Mouse (Mus musculus) adrenal gland, adult 8-10 months (tissue): ENCODE measurements around the gene Slc12a1. TPM values are rescaled to one million over a fixed set of nuclear protein-coding genes. Genes with fewer than 3 reads are reported as not detected.
"Not testable (repeated sequence)": the region's sequence is repeated elsewhere in the genome, so short reads cannot be mapped to it uniquely, and the experiment has no call there.

ENCODE experiments used
- DNase-seq: peaks from one replicate; pipeline ENCODE4 v3.0.0; 2022
- total RNA-seq, 4 experiments: library from RNA; stranded (reverse); gene quantifications; 2 replicates each; pipeline ENCODE4 v1.2.4; 2022

Slc12a1 gene
- not detected for total RNA-seq

- DNase-seq, result no peak
These were observed at the start of gene Slc12a1 for GRCm38 (mm10) chr2:125152388-125152787. Gene Slc12a1 (plus strand): TSS chr2:125152505.

DNA sequence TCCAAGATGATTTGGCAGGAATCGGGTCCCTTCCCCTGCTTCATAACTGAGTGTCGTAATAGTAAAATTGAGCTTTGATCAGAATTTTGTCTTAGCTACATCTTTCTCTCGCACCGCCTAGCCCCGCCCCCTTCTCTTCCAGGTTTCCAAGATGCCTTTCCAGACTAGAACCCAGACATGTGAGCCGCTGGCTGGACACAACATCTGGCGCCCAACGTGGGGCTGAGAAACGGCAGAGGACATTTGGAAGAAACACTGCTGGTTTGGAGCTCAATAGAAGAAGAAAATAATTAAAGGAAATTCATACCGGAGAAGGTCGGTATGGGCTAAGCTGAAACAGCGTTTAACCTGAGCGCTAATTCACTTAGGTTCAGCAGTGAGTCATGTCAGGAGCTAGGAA lies 47.8 kb upstream of the Slc12a1 start:
- DNase-seq, result not testable (repeated sequence)

DNA sequence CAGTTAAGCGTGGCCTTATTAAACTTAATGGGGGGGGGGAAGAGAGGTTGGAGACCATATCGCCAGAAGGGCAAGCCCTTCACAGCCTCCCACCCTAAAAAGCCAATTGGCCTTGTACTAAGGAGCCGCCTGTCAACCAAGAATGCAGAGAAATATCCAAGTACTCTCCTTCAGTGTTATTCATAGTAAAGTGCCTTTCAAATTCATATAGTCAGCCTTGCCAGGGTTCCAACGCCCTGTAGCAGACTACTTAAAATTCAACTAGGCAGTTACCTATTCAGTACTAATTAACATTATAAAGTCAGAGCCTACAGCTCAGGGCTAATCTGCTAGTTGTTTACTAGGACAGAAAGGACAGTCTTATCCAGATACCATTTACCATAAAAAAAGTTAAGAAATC lies 45.8 kb upstream of the Slc12a1 start:
- DNase-seq, result not testable (repeated sequence)

DNA sequence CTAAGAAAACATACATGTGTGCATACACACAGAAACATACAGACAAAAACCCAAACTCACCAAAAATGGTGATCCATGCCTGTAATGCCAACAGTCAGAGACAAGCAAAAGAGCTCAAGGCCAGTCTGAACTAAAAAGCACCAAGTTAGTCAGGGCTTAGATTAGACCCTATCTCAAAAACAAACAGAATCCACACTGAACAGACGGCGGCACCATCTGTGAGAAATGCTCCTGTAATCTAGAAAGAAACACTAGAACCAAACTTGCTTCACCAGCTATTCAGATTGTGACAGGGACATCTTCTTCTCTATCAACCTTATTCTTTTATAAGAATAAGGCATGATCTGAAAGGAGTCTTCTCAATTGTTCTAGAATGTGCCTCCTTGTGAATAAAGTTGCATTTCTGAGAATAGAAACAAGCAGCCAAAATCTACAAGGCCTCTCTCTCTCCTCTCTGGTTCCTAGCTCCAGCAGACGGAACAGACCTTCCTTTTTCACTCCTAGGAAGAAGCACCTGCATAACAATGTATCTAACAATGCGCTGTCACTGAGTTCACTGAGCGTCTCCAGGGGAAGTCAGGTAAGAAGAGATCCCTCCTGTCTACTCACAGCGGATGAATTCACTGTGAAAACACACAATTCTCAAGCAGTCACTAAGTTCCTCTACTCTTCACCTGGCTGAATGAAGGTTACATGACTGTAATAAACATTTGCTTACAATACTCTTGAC lies 32.8 kb upstream of the Slc12a1 start:
- no peak for DNase-seq

DNA sequence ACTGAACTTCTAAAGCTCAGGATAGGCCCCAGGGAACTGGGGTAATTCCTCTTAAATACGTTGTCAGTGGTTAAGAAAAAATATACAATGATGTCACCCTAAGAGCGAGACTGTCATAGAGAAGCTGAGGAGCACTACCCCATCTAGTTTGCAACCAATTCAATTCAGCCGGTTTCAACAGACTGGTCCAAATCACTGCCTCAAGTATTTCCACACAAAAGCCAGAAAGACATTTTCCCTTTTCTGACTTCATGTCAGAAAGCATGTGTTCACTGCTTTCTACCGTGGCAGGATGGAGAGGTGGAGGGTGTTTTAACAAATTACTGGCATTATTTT lies 30.0 kb upstream of the Slc12a1 start:
- DNase-seq, result no peak

- DNase-seq, result peak; percentile 45
These were observed 29.5 kb upstream of the Slc12a1 start for GRCm38 (mm10) chr2:125122624-125123476.

DNA sequence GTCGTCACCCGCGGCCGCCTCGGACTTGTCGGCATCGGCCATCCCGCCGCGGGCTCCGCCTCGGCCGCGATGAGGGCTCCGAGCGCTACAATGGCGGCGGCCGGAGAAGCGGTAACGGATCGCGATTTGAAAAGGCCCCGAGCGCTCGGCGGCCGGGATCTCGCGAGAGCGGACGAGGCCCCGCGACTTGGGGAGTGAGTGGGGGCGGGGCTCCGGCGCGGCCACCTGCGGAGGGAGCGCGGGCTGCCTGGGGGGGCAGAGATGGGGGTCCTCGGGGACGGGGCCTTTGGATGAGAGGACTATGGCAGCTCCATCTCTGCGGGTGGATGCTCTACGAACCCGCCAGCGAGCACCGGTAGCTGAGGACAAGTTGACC lies 28.8 kb upstream of the Slc12a1 start, which contains the start of gene Myef2:
TSS of gene Myef2 (minus strand) at position 185 of the 376 bp plus-strand sequence.
- peak; percentile 66 for DNase-seq

GRCm38 (mm10) chr2:125125824-125126223 lies 26.5 kb upstream of the Slc12a1 start:
- no peak for DNase-seq

- DNase-seq, result no peak
These were observed 25.5 kb upstream of the Slc12a1 start for GRCm38 (mm10) chr2:125126792-125127191.

DNA sequence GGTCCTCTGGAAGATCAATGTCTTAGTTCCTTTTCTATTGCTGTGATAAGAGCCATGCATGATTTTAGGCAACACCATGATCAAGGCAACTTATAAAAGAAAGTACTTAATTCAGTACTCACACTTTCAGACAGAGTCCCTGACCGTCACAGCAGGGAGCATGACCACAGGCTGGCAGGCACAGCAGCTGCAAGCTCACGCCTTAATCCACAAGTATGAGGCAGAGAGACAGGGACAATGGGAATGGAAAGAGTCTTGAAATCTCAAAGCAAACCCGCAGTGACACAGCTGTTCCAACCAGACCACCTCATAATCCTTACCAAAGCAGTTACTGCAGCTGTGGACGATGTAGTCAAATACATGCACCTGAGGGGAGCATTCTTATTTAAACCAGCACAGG lies 18.2 kb upstream of the Slc12a1 start:
- no peak for DNase-seq

DNA sequence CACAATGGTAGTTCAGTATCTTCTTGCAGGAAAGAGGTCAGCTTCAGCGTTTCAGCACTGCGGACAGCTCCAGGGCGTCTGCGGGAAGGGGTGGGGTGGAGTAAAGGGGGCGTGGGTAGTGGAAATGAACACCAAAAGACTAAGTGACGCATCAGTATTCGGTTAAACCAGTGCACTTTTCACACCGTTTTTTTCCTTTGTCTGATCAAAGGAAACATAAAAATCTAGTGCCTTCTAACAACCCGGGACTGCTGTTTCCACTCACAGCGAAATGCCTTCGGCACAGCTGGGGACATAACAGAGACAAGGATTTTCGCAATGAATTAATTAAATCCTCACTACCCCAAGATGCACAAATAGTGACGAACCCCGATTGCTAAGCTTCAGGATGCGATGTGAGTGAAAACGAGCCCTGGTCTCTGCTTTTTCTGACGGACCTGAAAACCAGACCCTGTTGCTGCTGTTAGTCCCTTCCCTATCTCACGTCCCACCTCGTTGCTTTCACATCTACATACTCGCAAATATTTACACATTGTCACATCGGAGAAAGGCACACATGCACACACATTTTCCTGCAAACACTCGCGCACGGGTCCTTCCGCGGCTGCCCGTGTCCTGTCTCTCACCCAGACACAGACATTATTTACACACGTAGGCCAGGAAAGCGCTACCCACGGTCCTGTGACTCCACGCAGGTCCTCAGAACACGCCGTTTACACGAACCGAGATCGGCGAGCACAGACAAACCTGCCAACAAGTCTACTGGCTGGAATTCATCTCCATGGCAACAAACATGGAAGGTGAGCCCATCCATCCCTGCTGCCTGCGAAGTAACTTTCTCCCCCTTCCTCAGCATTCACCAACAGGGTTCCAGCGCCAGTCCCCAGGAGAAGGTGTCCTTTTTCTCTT lies 16.1 kb upstream of the Slc12a1 start, which contains the start of gene Ctxn2:
TSS of gene Ctxn2 (plus strand) at position 790 of the 909 bp plus-strand sequence.
- DNase-seq, result peak; percentile 59

DNA sequence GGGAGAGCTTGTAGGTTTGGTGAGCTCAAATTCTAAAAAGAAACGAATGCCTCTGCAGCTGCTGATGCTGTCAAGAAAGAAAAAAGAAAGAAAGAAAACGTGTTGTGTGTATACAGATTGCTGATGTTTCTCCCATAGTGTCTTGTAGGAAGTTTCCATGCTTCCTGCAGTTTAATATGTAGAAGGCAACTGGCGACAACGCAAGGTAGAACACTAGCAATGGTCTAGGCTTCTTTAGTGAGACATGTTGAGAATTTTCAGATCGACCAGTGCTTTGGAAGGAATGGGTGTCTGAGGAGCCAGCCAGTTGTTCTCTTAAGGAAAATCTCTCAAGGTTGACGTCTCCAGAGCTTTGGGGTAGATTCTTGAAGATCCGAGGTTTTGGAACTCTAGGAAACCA lies 15.5 kb upstream of the Slc12a1 start:
- DNase-seq, result no peak

DNA sequence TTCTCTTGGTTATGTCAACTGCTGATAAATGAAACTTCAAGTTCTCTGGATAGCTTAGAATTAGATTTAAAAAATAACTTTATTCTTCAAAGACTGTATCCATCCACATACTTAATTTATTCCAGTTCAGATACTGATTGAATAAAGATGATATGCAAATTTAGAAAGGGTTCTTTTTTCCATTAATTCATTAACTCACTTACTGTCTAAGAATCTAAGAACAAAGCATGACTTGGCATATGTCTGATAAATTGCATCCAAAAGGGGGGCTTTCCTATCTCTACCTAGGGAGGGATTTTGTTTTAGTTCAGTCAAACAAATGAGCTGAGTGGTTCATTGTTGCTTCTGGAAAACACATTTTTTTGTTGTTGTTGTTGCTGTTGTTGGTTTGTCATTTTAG lies 10.0 kb upstream of the Slc12a1 start:
- no peak for DNase-seq

GRCm38 (mm10) chr2:125154294-125154693 lies 2.0 kb downstream of the Slc12a1 start:
- DNase-seq, result no peak

- DNase-seq, result no peak
These were observed 3.2 kb downstream of the Slc12a1 start for GRCm38 (mm10) chr2:125155504-125155903.

DNA sequence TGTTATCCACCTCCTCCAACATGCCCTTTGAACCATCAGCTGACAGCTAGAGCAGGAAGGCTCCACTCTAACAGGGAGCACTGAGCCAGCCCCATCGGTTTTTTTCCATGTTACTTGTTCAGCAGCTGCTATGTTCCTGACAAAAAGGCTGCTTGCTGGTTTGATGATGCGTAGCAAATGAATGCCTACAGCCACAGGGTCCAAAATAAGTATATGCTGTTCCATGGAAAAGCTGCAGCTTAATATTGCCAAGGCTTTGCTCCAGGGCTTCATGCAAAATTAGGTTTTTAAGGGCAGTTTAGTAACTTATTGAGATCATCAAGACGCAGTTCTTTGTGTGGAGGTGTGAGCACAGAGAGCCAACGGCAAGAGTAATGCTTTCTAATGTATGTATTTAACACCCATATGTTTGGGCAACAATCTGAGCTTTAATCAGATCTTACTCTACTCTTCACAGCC lies 9.7 kb downstream of the Slc12a1 start:
- DNase-seq, result no peak

GRCm38 (mm10) chr2:125178225-125178798 lies 26.0 kb downstream of the Slc12a1 start:
- no peak for DNase-seq

DNA sequence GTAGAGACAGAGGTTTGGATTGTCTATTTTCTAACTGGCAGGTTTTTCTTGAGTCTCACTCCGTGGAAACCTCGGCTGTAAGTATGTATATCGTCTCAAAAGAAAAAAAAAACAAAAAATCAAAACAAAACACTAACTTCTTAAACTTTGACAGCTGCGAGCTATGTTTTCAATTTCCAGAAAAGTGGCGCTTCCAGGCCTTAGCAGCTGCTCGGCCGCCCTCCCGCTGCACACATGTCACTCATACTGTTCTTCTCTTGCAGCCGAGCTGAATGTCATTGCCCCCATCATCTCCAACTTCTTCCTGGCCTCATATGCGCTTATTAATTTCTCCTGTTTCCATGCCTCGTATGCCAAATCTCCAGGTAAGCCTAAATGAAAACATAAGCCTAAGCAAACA lies 35.6 kb downstream of the Slc12a1 start:
- DNase-seq, result no peak

- peak; percentile 12 for DNase-seq
These were observed 36.9 kb downstream of the Slc12a1 start for GRCm38 (mm10) chr2:125189197-125189596.

DNA sequence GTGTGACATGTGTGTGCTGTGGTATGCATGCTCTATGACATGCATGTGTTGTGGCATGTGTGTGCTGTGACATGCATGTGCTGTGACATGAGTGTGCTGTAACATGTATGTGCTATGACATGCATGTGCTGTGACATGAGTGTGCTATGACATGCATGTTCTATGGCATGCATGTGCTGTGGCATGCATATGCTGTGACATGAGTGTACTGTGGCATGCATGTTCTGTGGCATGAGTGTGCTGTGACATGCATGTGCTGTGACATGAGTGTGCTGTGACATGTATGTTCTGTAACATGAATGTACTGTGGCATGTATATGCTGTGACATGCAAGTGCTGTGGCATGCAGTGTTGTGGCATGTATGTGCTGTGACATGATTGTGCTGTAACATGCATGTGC lies 40.6 kb downstream of the Slc12a1 start:
- DNase-seq, result no peak

DNA sequence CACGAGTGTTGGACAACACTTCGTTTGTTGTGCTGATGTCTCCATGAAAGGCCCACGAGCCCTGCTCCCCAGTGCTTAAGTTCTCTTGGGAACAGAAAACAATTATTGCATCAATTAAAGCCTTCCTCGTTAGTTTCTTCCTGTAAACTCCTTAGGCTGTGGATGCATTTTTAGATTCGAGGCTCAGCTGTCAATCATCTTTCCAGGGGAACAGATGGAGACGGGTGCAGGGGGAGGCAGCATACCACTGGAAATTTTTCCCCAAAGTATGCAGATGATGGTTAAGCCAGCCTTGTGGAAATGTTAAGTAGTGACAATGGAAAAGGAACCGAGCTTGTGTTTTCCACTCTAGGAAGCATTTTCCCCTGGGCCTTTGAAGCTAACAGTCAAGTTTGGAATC lies 44.5 kb downstream of the Slc12a1 start:
- no peak for DNase-seq

DNA sequence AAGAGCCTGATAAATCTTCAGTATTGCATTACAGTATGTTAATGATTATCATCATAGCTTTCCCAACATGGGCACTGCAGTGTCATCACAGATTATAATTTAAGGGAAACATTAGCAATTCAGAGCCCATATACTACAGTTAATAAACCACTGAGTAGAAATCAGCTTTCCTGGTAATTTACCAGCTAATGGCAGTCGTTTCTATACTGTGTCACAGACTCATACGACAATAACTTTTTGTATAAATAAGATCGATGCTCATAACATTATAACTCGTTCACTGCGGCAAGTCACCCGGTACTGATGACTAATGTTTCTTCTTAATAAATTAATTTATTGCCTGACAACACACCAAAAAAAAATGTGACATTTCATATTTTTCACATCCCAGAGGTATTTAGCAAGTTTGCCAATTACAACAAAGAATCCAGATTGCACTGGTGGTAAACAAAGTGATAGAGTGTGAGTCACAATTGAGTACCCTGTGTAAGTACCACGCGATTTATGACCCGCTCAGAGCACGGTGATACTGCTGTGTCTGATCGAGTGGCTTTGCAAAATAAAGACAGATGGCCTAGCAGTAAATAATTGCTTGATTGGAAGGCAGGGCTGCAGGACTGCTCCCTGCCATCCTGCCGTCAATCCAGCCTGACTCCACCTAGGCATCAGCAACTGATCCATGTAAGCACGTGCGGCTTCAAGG lies 56.7 kb downstream of the Slc12a1 start:
- no peak for DNase-seq
